ENCODE assay signal across 21 mouse cellular contexts in the genomic region with DNA sequence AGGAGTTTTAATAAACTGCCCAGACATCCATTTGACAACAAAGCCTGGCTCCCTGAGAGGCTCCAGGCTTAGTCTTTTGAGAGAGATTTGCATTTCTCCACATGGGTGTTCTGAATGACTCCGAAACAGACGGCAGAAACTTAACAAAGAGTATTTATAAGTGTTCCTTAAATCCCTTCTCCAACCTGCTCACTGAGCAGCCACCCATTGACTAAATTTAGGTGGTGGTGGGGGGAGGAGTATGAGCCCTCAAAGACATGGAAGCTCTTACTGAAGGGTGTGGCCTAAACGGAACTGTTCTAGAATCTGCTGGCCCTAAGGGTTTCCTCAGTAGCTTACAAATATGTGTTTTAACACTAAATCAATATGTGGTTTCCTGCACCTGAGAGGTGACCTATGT.
A peak's percentile ranks its signal among the peaks of the same experiment; 100 is the strongest.
DNase-seq lines count a peak whose midpoint lies in the region; ATAC-seq and TF ChIP-seq lines count a peak whose summit lies in the region.
"Had no signal": no experiment of that assay in that cellular context is flagged by ENCODE, and none has a peak within 500 bp of the region (broad histone marks: within the 10 kb centered on the region; RNA-seq: fewer than 3 reads in every experiment).

No protein-coding gene starts in this region.

- TF ChIP-seq POLR2A in heart, adult 2 months (IDR thresholded peaks at IDR 0.05; ENCODE audit: insufficient read depth, low read depth, low read length) = no peak
- no peak for TF ChIP-seq POLR2A in olfactory bulb, adult 2 months (IDR thresholded peaks at IDR 0.05; ENCODE audit: insufficient read depth, low read depth, low read length)

- 60% methylated on average over 3 of the region's 3 CpGs for WGBS in heart, adult 2 months
- 70% methylated on average over 3 of the region's 3 CpGs for WGBS in kidney, embryonic 14.5 days
- 45% methylated on average over 3 of the region's 3 CpGs for WGBS in midbrain, embryonic 11.5 days
- 29% methylated on average over 3 of the region's 3 CpGs for WGBS in midbrain, postnatal 0 days
- 37% methylated on average over 3 of the region's 3 CpGs for WGBS in olfactory bulb, adult 2 months

- H3K27me3 ChIP-seq in heart, adult 2 months (ENCODE audit: control insufficient read depth, insufficient read depth, low read length) = no peaks in the 10 kb centered on the region
- no peaks in the 10 kb centered on the region for H3K27me3 ChIP-seq in kidney, embryonic 14.5 days (ENCODE audit: control insufficient read depth, insufficient read depth, low read length)
- H3K27me3 ChIP-seq in midbrain, embryonic 11.5 days (ENCODE audit: control insufficient read depth, insufficient read depth, low read length) = no peaks in the 10 kb centered on the region
- H3K27me3 ChIP-seq in midbrain, postnatal 0 days (ENCODE audit: insufficient read depth, low read length) = peaks cover 4% of the 10 kb centered on the region; the same call in 1 of the 2 replicates
- H3K27me3 ChIP-seq: embryonic facial prominence, embryonic 13.5 days; hindbrain, embryonic 15.5 days; intestine, embryonic 15.5 days; megakaryocyte, embryonic 14.5 days; neural tube, embryonic 15.5 days; stomach, embryonic 15.5 days had no signal

- ATAC-seq in kidney, embryonic 14.5 days (ENCODE audit: low FRiP score, low TSS enrichment) = no peak; the same call in 1 of the 2 replicates
- peak; percentile 38; the same call in 1 of the 2 replicates for ATAC-seq in midbrain, embryonic 11.5 days (ENCODE audit: low FRiP score)
- no peak for ATAC-seq in midbrain, postnatal 0 days (ENCODE audit: low FRiP score)
- no peak for ATAC-seq in CD4-positive, CD25-positive, alpha-beta regulatory T cell, adult 4 months
- ATAC-seq: intestine, embryonic 15.5 days; liver, postnatal 0 days had no signal

- DNase-seq in heart, adult 2 months = no peak
- no peak for DNase-seq in heart, adult 9 months (ENCODE audit: low spot score in 2 of 2)
- DNase-seq in kidney, postnatal 4 days = no peak
- peak; percentile 83 for DNase-seq in midbrain, embryonic 11.5 days (ENCODE audit: low spot score, missing footprints)
- no peak for DNase-seq in midbrain, postnatal 0 days (ENCODE audit: low spot score)
- DNase-seq: adrenal gland, adult 2 months; cerebellum, postnatal 10 days; kidney, adult 9 months; liver, postnatal 0 days; lung, postnatal 14 days; thymus, adult 2 months had no signal

- no peak overlapping the region for H3K4me2 ChIP-seq in kidney, embryonic 14.5 days (replicated peaks; ENCODE audit: low read depth, low read length)
- no peak overlapping the region for H3K4me2 ChIP-seq in midbrain, embryonic 11.5 days
- no peak overlapping the region for H3K4me2 ChIP-seq in midbrain, postnatal 0 days (ENCODE audit: low read depth, low read length, poor library complexity, severe bottlenecking)
- H3K4me2 ChIP-seq: embryonic facial prominence, embryonic 13.5 days; hindbrain, embryonic 15.5 days; intestine, embryonic 15.5 days; neural tube, embryonic 15.5 days; stomach, embryonic 15.5 days had no signal

- no peaks in the 10 kb centered on the region for H3K79me2 ChIP-seq in heart, adult 2 months (replicated peaks; ENCODE audit: control insufficient read depth, insufficient read depth, low read length)

- peaks cover 3% of the 10 kb centered on the region for H3K4me1 ChIP-seq in heart, adult 2 months (ENCODE audit: control insufficient read depth, insufficient read depth, low read length)
- H3K4me1 ChIP-seq in kidney, embryonic 14.5 days (ENCODE audit: control insufficient read depth, insufficient read depth, low read length) = 0 out of 2 replicates have a peak, but pooled peaks cover 9% of the 10 kb centered on the region
- H3K4me1 ChIP-seq in midbrain, embryonic 11.5 days (ENCODE audit: control insufficient read depth, insufficient read depth, low read length) = peaks cover 5% of the 10 kb centered on the region
- no peaks in the 10 kb centered on the region for H3K4me1 ChIP-seq in midbrain, postnatal 0 days (ENCODE audit: insufficient read depth, low read length)
- H3K4me1 ChIP-seq in olfactory bulb, adult 2 months (ENCODE audit: control insufficient read depth, insufficient read depth, low read length) = peaks cover 8% of the 10 kb centered on the region; the same call in 1 of the 2 replicates
- H3K4me1 ChIP-seq: embryonic facial prominence, embryonic 13.5 days; intestine, embryonic 15.5 days; stomach, embryonic 15.5 days had no signal

- H3K4me3 ChIP-seq in heart, adult 2 months = no peak overlapping the region
- no peak overlapping the region for H3K4me3 ChIP-seq in kidney, embryonic 14.5 days (ENCODE audit: low read length)
- no peak overlapping the region for H3K4me3 ChIP-seq in midbrain, embryonic 11.5 days (ENCODE audit: low read depth, low read length)
- no peak overlapping the region for H3K4me3 ChIP-seq in midbrain, postnatal 0 days (ENCODE audit: low read depth, low read length)
- no peak overlapping the region for H3K4me3 ChIP-seq in olfactory bulb, adult 2 months (ENCODE audit: insufficient read depth, low read depth, low read length)
- H3K4me3 ChIP-seq: embryonic facial prominence, embryonic 13.5 days; hindbrain, embryonic 15.5 days; intestine, embryonic 15.5 days; layer of hippocampus, adult 2 months; megakaryocyte, embryonic 14.5 days; neural tube, embryonic 15.5 days; stomach, embryonic 15.5 days had no signal

- no peak overlapping the region for H3K9ac ChIP-seq in heart, adult 2 months (ENCODE audit: low read depth, low read length)
- H3K9ac ChIP-seq in kidney, embryonic 14.5 days (ENCODE audit: low read depth, low read length) = no peak overlapping the region
- no peak overlapping the region for H3K9ac ChIP-seq in midbrain, embryonic 11.5 days (ENCODE audit: low read length)
- no peak overlapping the region for H3K9ac ChIP-seq in midbrain, postnatal 0 days (replicated peaks; ENCODE audit: low read length, poor library complexity, severe bottlenecking)
- H3K9ac ChIP-seq: embryonic facial prominence, embryonic 13.5 days; hindbrain, embryonic 15.5 days; intestine, embryonic 15.5 days; liver, postnatal 0 days; neural tube, embryonic 15.5 days; stomach, embryonic 15.5 days had no signal

- intact Hi-C loops in heart, adult 2 months (cut with DNase I) = loop anchor here (5.0 kb wide), 1 partner anchor 86 kb away; no protein-coding TSS in a partner anchor

- peak overlapping the region; percentile 32; the same call in 1 of the 2 replicates for H3K27ac ChIP-seq in heart, adult 2 months
- H3K27ac ChIP-seq in kidney, embryonic 14.5 days (ENCODE audit: low read depth, low read length) = peak overlapping the region; percentile 17; the same call in 1 of the 2 replicates
- no peak overlapping the region for H3K27ac ChIP-seq in midbrain, embryonic 11.5 days (ENCODE audit: low read depth, low read length)
- H3K27ac ChIP-seq in midbrain, postnatal 0 days (ENCODE audit: low read depth, low read length) = no peak overlapping the region
- 0 out of 2 replicates have a peak overlapping the region, but pooled peaks have one; percentile 22 for H3K27ac ChIP-seq in olfactory bulb, adult 2 months (ENCODE audit: insufficient read depth, low read depth, low read length)
- H3K27ac ChIP-seq: embryonic facial prominence, embryonic 13.5 days; hindbrain, embryonic 15.5 days; intestine, embryonic 15.5 days; layer of hippocampus, adult 2 months; neural tube, embryonic 15.5 days; stomach, embryonic 15.5 days had no signal

- TF ChIP-seq EP300 in heart, adult 2 months (IDR thresholded peaks at IDR 0.05; ENCODE audit: insufficient read depth, low read depth, low read length) = no peak

- no peaks in the 10 kb centered on the region for H3K9me3 ChIP-seq in kidney, embryonic 14.5 days (ENCODE audit: control insufficient read depth, low read length)
- no peaks in the 10 kb centered on the region for H3K9me3 ChIP-seq in midbrain, embryonic 11.5 days (ENCODE audit: control insufficient read depth, low read length)
- H3K9me3 ChIP-seq in midbrain, postnatal 0 days (ENCODE audit: low read length) = no peaks in the 10 kb centered on the region
- H3K9me3 ChIP-seq: embryonic facial prominence, embryonic 13.5 days; hindbrain, embryonic 15.5 days; intestine, embryonic 15.5 days; neural tube, embryonic 15.5 days; stomach, embryonic 15.5 days had no signal

- no peaks in the 10 kb centered on the region for H3K36me3 ChIP-seq in heart, adult 2 months (ENCODE audit: control insufficient read depth, insufficient read depth, low read length)
- no peaks in the 10 kb centered on the region for H3K36me3 ChIP-seq in kidney, embryonic 14.5 days (ENCODE audit: control insufficient read depth, insufficient read depth, low read length)
- H3K36me3 ChIP-seq in midbrain, embryonic 11.5 days (ENCODE audit: control insufficient read depth, insufficient read depth, low read length) = no peaks in the 10 kb centered on the region
- H3K36me3 ChIP-seq in midbrain, postnatal 0 days (ENCODE audit: insufficient read depth, low read length) = no peaks in the 10 kb centered on the region
- H3K36me3 ChIP-seq: embryonic facial prominence, embryonic 13.5 days; hindbrain, embryonic 15.5 days; intestine, embryonic 15.5 days; neural tube, embryonic 15.5 days; stomach, embryonic 15.5 days had no signal

- no peak for TF ChIP-seq CTCF in heart, adult 2 months (IDR thresholded peaks at IDR 0.05)
- TF ChIP-seq CTCF in midbrain, postnatal 0 days (IDR thresholded peaks at IDR 0.05) = no peak
- no peak for TF ChIP-seq CTCF in olfactory bulb, adult 2 months (IDR thresholded peaks at IDR 0.05; ENCODE audit: insufficient read depth, low read depth, low read length)

Comparison
In these comparisons a context has a peak if more than half of its experiments do, and no peak if none do; other contexts are left out.
1. H3K27ac ChIP-seq: peak in heart, adult 2 months (single experiment), kidney, embryonic 14.5 days (single experiment) and olfactory bulb, adult 2 months (single experiment); none in midbrain, embryonic 11.5 days (single experiment) and midbrain, postnatal 0 days (single experiment).